Mouse (Mus musculus) MEL (cell line): ENCODE results near the gene Gm17657. TPM values are rescaled to one million over a fixed set of nuclear protein-coding genes. Genes with fewer than 3 reads are reported as not detected.
A peak's percentile ranks its signal among the peaks of the same experiment; 100 is the strongest.

ENCODE experiments used
- DNase-seq: peaks from one replicate; pipeline ENCODE4 v3.0.0; 2011; ENCODE audit warnings: low read depth, low spot score
- H3K27ac ChIP-seq: 2 replicates; pipeline ENCODE4 v1.5.1; 2012; ENCODE audit warnings: low read depth, mild to moderate bottlenecking, control low read depth, low read length, moderate library complexity; ENCODE audit not compliant: control insufficient read depth
- H3K27me3 ChIP-seq, 2 experiments: fragments of 150-350 bp in 1 of 2; sonication (generic) in 1 of 2; 2 replicates each; pipeline ENCODE4 v1.6.1; 2012; ENCODE audit warnings: low read length in 2 of 2, mild to moderate bottlenecking in 2 of 2, improper control_type of control experiment in 1 of 2, moderate library complexity in 1 of 2; ENCODE audit not compliant: insufficient read depth in 2 of 2, control insufficient read depth in 1 of 2
- H3K36me3 ChIP-seq, 2 experiments: 2 replicates each; pipeline ENCODE4 v1.6.1; 2012 to 2014; ENCODE audit warnings: low read length in 2 of 2, improper control_type of control experiment in 1 of 2, inconsistent platforms in 1 of 2, mild to moderate bottlenecking in 1 of 2; ENCODE audit not compliant: insufficient read depth in 2 of 2, control insufficient read depth in 1 of 2
- H3K4me1 ChIP-seq, 2 experiments: fragments of 150-350 bp in 1 of 2; sonication (generic) in 1 of 2; 2 replicates each; pipeline ENCODE4 v1.6.1; 2012; ENCODE audit warnings: low read length in 2 of 2, improper control_type of control experiment in 1 of 2, mild to moderate bottlenecking in 1 of 2; ENCODE audit not compliant: insufficient read depth in 2 of 2, control insufficient read depth in 1 of 2
- H3K4me3 ChIP-seq, 2 experiments: fragments of 150-350 bp in 1 of 2; sonication (generic) in 1 of 2; 2 replicates each; pipeline ENCODE4 v1.5.1; 2012; ENCODE audit warnings: low read depth in 2 of 2, low read length in 2 of 2, mild to moderate bottlenecking in 2 of 2, moderate library complexity in 2 of 2, control low read depth in 1 of 2, improper control_type of control experiment in 1 of 2; ENCODE audit not compliant: control insufficient read depth in 1 of 2, insufficient read depth in 1 of 2
- H3K79me2 ChIP-seq: 2 replicates; pipeline ENCODE4 v1.6.1; 2012; ENCODE audit warnings: mild to moderate bottlenecking, low read length, moderate library complexity; ENCODE audit not compliant: control insufficient read depth, poor library complexity, insufficient read depth
- H3K9ac ChIP-seq: 2 replicates; pipeline ENCODE4 v1.6.1; 2012; ENCODE audit warnings: low read depth, mild to moderate bottlenecking, control low read depth, low read length, moderate library complexity; ENCODE audit not compliant: control insufficient read depth, poor library complexity, severe bottlenecking
- H3K9me3 ChIP-seq: fragments of 150-350 bp; sonication (generic); replicated peaks from 2 replicates; pipeline ENCODE4 v1.6.1; 2012; ENCODE audit warnings: mild to moderate bottlenecking, low read length, improper control_type of control experiment, moderate library complexity; ENCODE audit not compliant: insufficient read depth
- CHD2 ChIP-seq: IDR thresholded peaks from 2 replicates; pipeline ENCODE4 v1.6.1; 2011; ENCODE audit warnings: low read length, improper control_type of control experiment
- CTCF ChIP-seq, 3 experiments: IDR thresholded peaks in 2 of 3; conservative IDR thresholded peaks in 1 of 3; 2 replicates each; pipeline ENCODE4 v1.5.1; 2011 to 2012; ENCODE audit warnings: low read length in 3 of 3, low read depth in 2 of 3, mild to moderate bottlenecking in 2 of 3, improper control_type of control experiment in 1 of 3, inconsistent platforms in 1 of 3, mixed read lengths in 1 of 3, moderate library complexity in 1 of 3; ENCODE audit not compliant: control insufficient read depth in 1 of 3, insufficient read depth in 1 of 3, poor library complexity in 1 of 3, severe bottlenecking in 1 of 3
- EP300 ChIP-seq, 2 experiments: IDR thresholded peaks; 2 replicates each; pipeline ENCODE4 v1.6.1; 2011; ENCODE audit warnings: improper control_type of control experiment in 2 of 2, low read length in 2 of 2, low read depth in 1 of 2, mild to moderate bottlenecking in 1 of 2
- GABPA ChIP-seq: IDR thresholded peaks from 2 replicates; pipeline ENCODE4 v1.6.1; 2012; ENCODE audit warnings: low read depth, mild to moderate bottlenecking, inconsistent platforms, low read length, improper control_type of control experiment, moderate library complexity
- HCFC1 ChIP-seq: IDR thresholded peaks from 2 replicates; pipeline ENCODE4 v1.6.1; 2012; ENCODE audit warnings: low read depth, mild to moderate bottlenecking, inconsistent platforms, low read length, improper control_type of control experiment, moderate library complexity
- KAT2A ChIP-seq: conservative IDR thresholded peaks from 2 replicates; pipeline ENCODE4 v1.6.1; 2012; ENCODE audit warnings: low read depth, low read length, improper control_type of control experiment, inconsistent platforms
- MYB ChIP-seq: IDR thresholded peaks from 2 replicates; pipeline ENCODE4 v1.6.1; 2011; ENCODE audit warnings: mild to moderate bottlenecking, low read depth, low read length, improper control_type of control experiment
- POLR2AphosphoS2 ChIP-seq: IDR thresholded peaks from 2 replicates; pipeline ENCODE4 v1.6.1; 2011; ENCODE audit warnings: low read length, improper control_type of control experiment
- POLR2AphosphoS5 ChIP-seq: IDR thresholded peaks from 2 replicates; pipeline ENCODE4 v1.6.1; 2012; ENCODE audit warnings: low read depth, borderline replicate concordance, mild to moderate bottlenecking, inconsistent platforms, low read length, moderate library complexity, mixed read lengths
- RAD21 ChIP-seq: IDR thresholded peaks from 2 replicates; pipeline ENCODE4 v1.6.1; 2011; ENCODE audit warnings: mild to moderate bottlenecking, low read depth, low read length, improper control_type of control experiment
- TBP ChIP-seq: IDR thresholded peaks from 2 replicates; pipeline ENCODE4 v1.8.0; 2011; ENCODE audit warnings: low read depth, low read length, improper control_type of control experiment
- TCF12 ChIP-seq: IDR thresholded peaks from 2 replicates; pipeline ENCODE4 v1.6.1; 2014; ENCODE audit warnings: low read depth, mild to moderate bottlenecking, inconsistent platforms, low read length, improper control_type of control experiment, moderate library complexity
- ZC3H11A ChIP-seq: IDR thresholded peaks from 2 replicates; pipeline ENCODE4 v1.6.1; 2012; ENCODE audit warnings: low read depth, mild to moderate bottlenecking, inconsistent platforms, low read length, improper control_type of control experiment
- ZNF384 ChIP-seq: IDR thresholded peaks from 2 replicates; pipeline ENCODE4 v1.6.1; 2012; ENCODE audit warnings: low read depth, mild to moderate bottlenecking, inconsistent platforms, low read length, improper control_type of control experiment
- polyA plus RNA-seq, 2 experiments: library from polyadenylated mRNA; stranded (reverse) in 1 of 2; unstranded in 1 of 2; fragments of >175 nt in 1 of 2; fragments of >200 nt in 1 of 2; gene quantifications; 2 replicates each; pipeline versions ENCODE4 v1.2.1 to v1.2.4; 2012; ENCODE audit warnings: low replicate concordance in 2 of 2, low read depth in 1 of 2; ENCODE audit not compliant: insufficient read length in 2 of 2, insufficient read depth in 1 of 2, missing spikeins in 1 of 2
- total RNA-seq: library from RNA; depleted of rRNA; stranded (reverse); fragments of 300-350 nt; gene quantifications from 2 replicates; pipeline ENCODE4 v1.2.3, GENCODE M21; 2012

Gm17657 gene
- total and polyA plus RNA-seq, 3 experiments = 0.31 to 2.7 TPM; not detected in 1

GRCm38 (mm10) chr17:29496211-29497070 lies 53.0 kb downstream of the Gm17657 start:
- no peak overlapping the region for H3K9ac ChIP-seq
- DNase-seq = no peak
- no peaks in the 10 kb centered on the region for H3K9me3 ChIP-seq
- H3K4me1 ChIP-seq = peaks cover 4 to 43% of the 10 kb centered on the region in 2 experiments; a peak in 3 of 4 replicates
- H3K27ac ChIP-seq = peak overlapping the region; percentile 72; the same call in 1 of the 2 replicates
- TF ChIP-seq TBP (peak; percentile 64), ZC3H11A (no peak), EP300 (IDR thresholded peaks at IDR 0.05; ENCODE audit: low read depth in 1 of 2, low read length in 2 of 2) (no peak), CHD2 (no peak), POLR2AphosphoS5 (no peak)
- peaks cover 0 to 49% of the 10 kb centered on the region in 2 experiments; a peak in 2 of 4 replicates for H3K36me3 ChIP-seq
- no peak overlapping the region for H3K4me3 ChIP-seq
- peaks cover 19% of the 10 kb centered on the region for H3K79me2 ChIP-seq
- H3K27me3 ChIP-seq = no peaks in the 10 kb centered on the region

- TF ChIP-seq CHD2 (no peak), POLR2AphosphoS2 (no peak), RAD21 (no peak), ZNF384 (no peak), POLR2AphosphoS5 (no peak), KAT2A (no peak), CTCF (IDR thresholded peaks at IDR 0.05 in 2 of 3, conservative IDR thresholded peaks at IDR 0.05 in 1 of 3; ENCODE audit: control insufficient read depth in 1 of 3, insufficient read depth in 1 of 3, low read depth in 2 of 3, low read length in 3 of 3, poor library complexity in 1 of 3, severe bottlenecking in 1 of 3) (no peak)
- peaks cover 0 to 35% of the 10 kb centered on the region in 2 experiments; a peak in 2 of 4 replicates for H3K36me3 ChIP-seq
- no peaks in the 10 kb centered on the region for H3K9me3 ChIP-seq
- no peak overlapping the region for H3K27ac ChIP-seq
- H3K4me3 ChIP-seq = no peak overlapping the region
- no peak for DNase-seq
- peaks cover 29% of the 10 kb centered on the region for H3K79me2 ChIP-seq
- H3K4me1 ChIP-seq = peaks cover 4 to 30% of the 10 kb centered on the region in 2 experiments; a peak in 3 of 4 replicates
- H3K9ac ChIP-seq = no peak overlapping the region
- H3K27me3 ChIP-seq = no peaks in the 10 kb centered on the region
Measured at GRCm38 (mm10) chr17:29494732-29495076, 54.7 kb downstream of the Gm17657 start.

- TF ChIP-seq MYB (no peak), TCF12 (no peak), HCFC1 (no peak), GABPA (no peak), CTCF (IDR thresholded peaks at IDR 0.05 in 2 of 3, conservative IDR thresholded peaks at IDR 0.05 in 1 of 3; ENCODE audit: control insufficient read depth in 1 of 3, insufficient read depth in 1 of 3, low read depth in 2 of 3, low read length in 3 of 3, poor library complexity in 1 of 3, severe bottlenecking in 1 of 3) (no peak)
- H3K79me2 ChIP-seq = peaks cover 29% of the 10 kb centered on the region
Measured at GRCm38 (mm10) chr17:29494062-29494731, 55.2 kb downstream of the Gm17657 start.

More at GRCm38 (mm10) chr17:29494062-29494731, 55.2 kb downstream of the Gm17657 start:
- Histone ChIP-seq H3K9me3 (no peaks in the 10 kb centered on the region), H3K27me3 (no peaks in the 10 kb centered on the region), H3K36me3 (peaks cover 0 to 30% of the 10 kb centered on the region in 2 experiments; a peak in 2 of 4 replicates), H3K27ac (no peak overlapping the region), H3K4me3 (no peak overlapping the region), H3K4me1 (peaks cover 4 to 25% of the 10 kb centered on the region in 2 experiments; a peak in 3 of 4 replicates), H3K9ac (no peak overlapping the region)
- DNase-seq = no peak
